Mouse (Mus musculus) heart, postnatal 14 days (tissue): Measurements from ENCODE around the gene Ihh. TPM values are rescaled to one million over a fixed set of nuclear protein-coding genes. Genes with fewer than 3 reads are reported as not detected.

Experiments
- DNase-seq, 2 experiments: peaks; one replicate each; pipeline ENCODE4 v3.0.0; 2021 to 2022
- intact Hi-C: fragments of 180-260 bp; cut with DNase I; formaldehyde crosslinking; loops from one replicate; pipeline ENCODE4 v1.15.1; 2025
- total RNA-seq, 2 experiments: library from RNA; stranded (reverse); gene quantifications; 2 replicates each; pipeline ENCODE4 v1.2.3; 2021

Ihh gene
- total RNA-seq, 2 experiments from 2014 or later: 0.12 TPM; not detected in 1

DNA sequence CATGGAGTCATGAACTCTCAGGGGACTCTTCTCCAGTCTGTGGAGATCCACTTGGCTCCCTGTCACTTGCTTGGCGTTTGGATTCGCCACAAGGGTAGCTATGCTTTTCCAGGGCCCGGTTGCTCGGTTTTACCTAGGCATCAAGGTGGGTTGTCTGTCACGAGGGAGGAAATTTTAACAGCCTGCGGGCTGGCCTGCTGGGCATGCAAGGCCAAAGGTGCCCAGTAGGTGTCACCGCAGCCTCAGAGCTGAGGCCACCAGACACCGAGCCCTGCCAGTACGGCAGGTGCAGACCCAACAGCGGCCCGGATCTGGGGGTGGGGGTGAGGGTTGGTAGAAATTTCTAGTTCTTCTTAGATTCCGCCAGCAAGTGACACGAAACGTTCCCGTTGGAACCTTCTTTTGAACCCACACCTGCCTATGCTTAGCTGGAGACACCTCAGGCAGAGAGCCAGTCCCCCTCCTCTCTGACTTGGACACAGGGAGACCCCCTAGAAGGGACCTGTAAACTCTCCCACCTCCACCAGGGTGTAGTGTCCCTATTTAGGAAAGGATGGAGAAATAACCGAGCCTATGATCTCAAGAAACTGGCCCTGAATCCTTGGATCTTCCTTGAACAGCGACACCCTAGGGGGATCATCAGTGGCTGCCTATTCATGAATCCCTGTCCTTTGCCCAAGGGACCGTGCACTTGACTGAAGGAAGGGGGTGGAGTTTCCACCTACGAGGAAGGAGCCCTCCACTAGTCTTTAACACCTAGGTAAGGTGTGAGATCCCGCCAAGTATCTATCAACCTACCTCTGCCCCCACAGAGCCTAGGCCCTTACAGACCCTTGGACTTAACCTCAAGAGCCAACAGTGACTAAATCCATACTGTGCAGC lies 2.4 kb downstream of the Ihh start:
- DNase-seq: peak; percentile 66 to 78
- intact Hi-C loops: loop anchor here (5.0 to 10.0 kb wide), 2 partner anchors 68 to 306 kb away; no protein-coding TSS in a partner anchor

GRCm38 (mm10) chr1:74947986-74948670 lies 3.3 kb downstream of the Ihh start:
- intact Hi-C loops: loop anchor here (5.0 to 10.0 kb wide), 2 partner anchors 69 to 307 kb away; no protein-coding TSS in a partner anchor
- DNase-seq: no peak

DNA sequence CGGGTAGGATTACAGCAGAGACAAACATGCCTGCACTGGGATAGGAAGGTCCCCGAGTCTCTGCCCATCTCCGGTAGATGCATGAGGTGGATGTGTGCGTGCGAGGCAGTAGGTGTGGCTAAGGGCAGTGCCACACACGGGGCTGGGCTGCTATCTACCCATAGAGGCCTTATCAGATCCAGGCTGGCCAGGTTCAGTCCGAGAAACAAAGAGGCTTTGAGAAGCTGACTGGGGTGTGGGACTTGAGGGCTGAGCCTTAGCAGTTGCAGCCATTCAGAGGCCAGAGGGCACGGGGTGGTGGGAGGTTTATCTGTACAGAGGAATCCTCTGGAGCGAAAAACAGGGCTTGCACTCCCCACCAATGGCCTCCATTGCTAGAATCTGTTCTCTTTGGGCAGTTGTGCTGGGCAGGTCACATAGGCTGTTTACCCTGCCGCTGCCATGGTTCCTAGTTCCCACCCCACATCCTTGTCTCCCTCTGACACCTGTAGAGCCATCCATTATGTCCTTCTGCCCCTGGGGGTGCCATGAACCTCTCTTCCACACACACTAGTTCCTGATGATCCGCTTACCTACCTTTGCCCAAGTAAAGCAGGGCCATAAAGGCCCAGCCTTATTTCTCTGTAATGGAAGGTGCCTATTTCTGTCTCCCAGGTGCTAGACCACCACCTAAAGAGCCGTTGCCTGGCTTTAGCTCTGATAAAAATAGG lies 9.7 kb downstream of the Ihh start:
- intact Hi-C loops: loop anchor here (10.0 kb wide), 1 partner anchor 313 kb away; no protein-coding TSS in a partner anchor
- no peak for DNase-seq

GRCm38 (mm10) chr1:74939762-74940161 lies 11.7 kb downstream of the Ihh start:
- intact Hi-C loops: loop anchor here (10.0 kb wide), 1 partner anchor 315 kb away; no protein-coding TSS in a partner anchor
- DNase-seq: no peak

GRCm38 (mm10) chr1:74936221-74936830 lies 15.1 kb downstream of the Ihh start:
- intact Hi-C loops: no loop called here

DNA sequence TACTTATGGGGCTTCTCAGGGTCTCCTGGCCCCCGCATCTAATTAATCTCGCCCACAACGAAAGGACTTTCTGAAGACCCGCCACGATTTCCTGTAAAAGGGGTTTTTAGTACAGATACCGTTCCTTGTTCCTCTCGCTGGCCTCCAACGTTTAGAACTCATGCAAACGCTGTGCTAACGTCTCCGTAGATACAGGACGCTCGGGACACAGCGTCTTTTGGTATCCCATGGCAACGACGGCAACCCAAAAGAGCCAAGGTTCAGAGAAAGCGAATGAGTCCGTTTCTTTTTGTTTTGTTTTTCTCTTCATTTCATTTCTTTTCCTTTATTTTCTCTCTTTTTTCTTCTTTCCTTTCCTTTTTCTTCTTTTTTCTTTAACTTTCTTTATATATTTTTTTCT lies 16.1 kb downstream of the Ihh start, which contains the start of gene Cfap65:
Cfap65 (minus strand) TSS at position 198 of the 400 bp plus-strand sequence.
- intact Hi-C loops: no loop called here
- peak in 1 of 2 experiments; percentile 26 for DNase-seq

More at GRCm38 (mm10) chr1:74936221-74936830, 15.1 kb downstream of the Ihh start:
- DNase-seq: no peak

- intact Hi-C loops: no loop called here
- DNase-seq: no peak
Observed at GRCm38 (mm10) chr1:74927621-74928296, 23.7 kb downstream of the Ihh start.

- DNase-seq: peak; percentile 44 to 61
- intact Hi-C loops: loop anchor here (1.0 kb wide), 1 partner anchor 91 kb away; no protein-coding TSS in a partner anchor
Observed at GRCm38 (mm10) chr1:74926721-74927120, 24.8 kb downstream of the Ihh start.

GRCm38 (mm10) chr1:74924464-74924863 lies 27.0 kb downstream of the Ihh start:
- no peak for DNase-seq
- intact Hi-C loops: no loop called here

GRCm38 (mm10) chr1:74915706-74916105 lies 35.8 kb downstream of the Ihh start:
- DNase-seq: no peak
- intact Hi-C loops: no loop called here

GRCm38 (mm10) chr1:74902191-74902590 lies 49.3 kb downstream of the Ihh start:
- intact Hi-C loops: no loop called here
- no peak for DNase-seq

GRCm38 (mm10) chr1:74901686-74902085 lies 49.8 kb downstream of the Ihh start:
- intact Hi-C loops: no loop called here
- DNase-seq: peak; percentile 25 to 57

GRCm38 (mm10) chr1:74900341-74901285 lies 50.9 kb downstream of the Ihh start:
- intact Hi-C loops: no loop called here
- DNase-seq: no peak

GRCm38 (mm10) chr1:74898656-74899431 lies 52.6 kb downstream of the Ihh start:
- intact Hi-C loops: no loop called here

GRCm38 (mm10) chr1:74897976-74898375 lies 53.5 kb downstream of the Ihh start:
- intact Hi-C loops: no loop called here
- DNase-seq: no peak

More at GRCm38 (mm10) chr1:74898656-74899431, 52.6 kb downstream of the Ihh start:
- no peak for DNase-seq
